Mouse (Mus musculus): Measurements from ENCODE around the gene Pidd1.

Gene Pidd1

GRCm38 (mm10) chr7:141472226-141472625 is 28.4 kb upstream of the Pidd1 start:
- no peak for DNase-seq

- DNase-seq = no peak
Observed at GRCm38 (mm10) chr7:141471236-141471635, 27.4 kb upstream of the Pidd1 start.

DNA sequence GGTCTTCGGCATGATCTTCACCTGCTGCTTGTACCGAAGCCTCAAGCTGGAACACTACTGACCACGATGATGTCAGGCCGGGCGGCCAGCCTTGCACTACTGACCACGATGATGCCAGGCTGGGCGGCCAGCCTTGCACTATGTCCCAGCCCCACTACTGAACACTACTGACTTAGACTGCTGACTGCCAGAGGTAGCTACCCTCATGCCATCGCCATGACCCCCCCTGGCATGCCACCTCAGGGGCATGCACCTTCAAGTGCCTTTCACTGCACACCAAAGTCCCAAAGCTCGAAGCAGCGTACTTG is 26.8 kb upstream of the Pidd1 start:
- peak in 1 of 2 experiments; percentile 4 for DNase-seq

GRCm38 (mm10) chr7:141469901-141470636 is 26.2 kb upstream of the Pidd1 start:
- DNase-seq = peak; percentile 19 to 22

GRCm38 (mm10) chr7:141469352-141469751 is 25.5 kb upstream of the Pidd1 start:
- DNase-seq = no peak

DNA sequence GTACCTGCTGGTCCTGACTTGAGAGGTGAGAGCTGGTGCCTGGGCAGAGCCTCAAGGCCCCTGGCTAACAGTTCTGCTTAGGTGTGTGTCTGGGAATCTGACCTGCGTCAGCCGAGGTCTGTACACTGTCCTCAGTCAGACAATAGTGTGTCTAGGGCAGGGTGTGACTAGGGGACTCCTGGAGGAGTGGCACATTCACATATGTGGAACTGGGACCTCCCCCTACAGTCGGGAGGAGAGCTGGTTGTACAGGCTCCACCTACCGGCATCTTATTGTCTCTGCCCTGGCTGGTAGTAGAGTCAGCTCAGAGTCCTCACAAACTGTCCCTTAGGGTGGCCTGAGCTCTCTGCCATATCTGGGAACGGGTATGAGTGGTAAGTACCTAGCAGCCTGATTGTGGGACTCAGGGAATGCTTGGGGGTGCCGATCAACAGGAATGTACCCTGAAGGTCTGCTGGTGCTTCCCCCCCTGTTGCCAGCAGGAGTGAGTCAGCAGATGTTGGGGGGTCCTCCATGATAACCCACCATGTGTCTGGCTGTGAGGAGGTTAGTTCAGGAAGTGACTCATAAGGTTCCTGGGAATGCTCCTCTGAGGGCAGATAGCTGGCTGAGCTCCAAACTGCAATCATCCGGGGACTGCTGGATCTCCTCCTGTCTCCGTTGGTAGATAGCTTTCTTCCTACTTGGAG is 24.8 kb upstream of the Pidd1 start:
- peak; percentile 56 to 69 for DNase-seq

DNA sequence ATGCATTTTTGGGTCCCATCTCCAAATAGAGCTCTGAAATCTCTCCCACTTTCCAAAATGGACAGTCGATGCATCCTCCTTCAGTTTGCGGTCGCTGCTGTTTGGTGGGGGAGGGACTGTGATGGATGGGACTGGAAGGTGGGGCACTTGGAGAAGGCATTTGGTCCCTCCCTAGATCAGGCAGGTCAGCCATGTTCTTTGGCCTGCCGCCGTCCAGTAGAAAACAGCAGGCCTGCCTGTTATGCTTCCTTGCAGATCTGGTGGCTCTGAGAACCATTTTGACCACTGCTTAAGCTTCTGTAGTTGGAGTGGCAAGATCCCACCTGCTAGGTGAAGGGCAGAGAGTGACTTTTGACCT is 24.3 kb upstream of the Pidd1 start:
- no peak for DNase-seq

DNA sequence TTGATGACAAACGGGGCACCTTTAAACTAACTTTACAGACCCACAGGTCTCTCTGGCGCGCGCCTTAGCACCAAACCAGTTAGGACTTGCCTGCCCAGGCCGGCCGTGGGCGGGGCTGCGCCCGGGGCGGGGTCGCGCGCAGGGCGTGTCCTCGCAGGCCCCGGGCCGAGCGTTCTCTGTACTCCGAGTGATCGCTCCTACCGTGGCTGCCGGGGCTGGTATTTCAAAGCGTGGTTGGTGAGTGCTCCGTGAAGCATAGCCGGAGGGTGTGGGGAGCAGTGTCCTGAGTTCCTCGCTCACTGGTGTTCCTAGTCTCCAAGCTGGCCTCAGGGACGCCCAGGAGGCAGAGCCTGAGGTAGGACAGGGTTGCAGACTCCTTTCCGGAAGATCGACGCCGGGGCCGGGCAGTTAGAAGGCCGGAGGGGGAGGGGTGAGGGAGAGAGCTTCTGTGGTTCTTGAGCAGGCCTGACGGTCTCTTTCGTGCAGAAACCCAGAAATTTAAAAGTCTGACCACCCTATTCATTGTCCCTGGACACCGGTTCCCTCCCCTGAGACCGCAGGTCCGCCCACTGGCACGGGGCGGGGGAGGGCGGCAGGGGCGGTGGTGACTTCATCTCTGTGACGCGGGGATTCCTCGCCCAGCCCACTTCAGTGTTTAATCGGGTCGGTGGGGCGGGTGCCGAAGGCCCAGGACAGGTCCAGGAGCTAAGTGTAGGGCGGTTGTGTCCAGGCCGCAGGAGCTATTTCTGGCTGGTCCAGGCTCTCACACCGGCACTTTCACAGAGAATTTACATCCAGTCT is 23.6 kb upstream of the Pidd1 start, which contains the start of gene Cd151:
TSS of gene Cd151 (plus strand) at position 163 of the 801 bp plus-strand sequence.
- DNase-seq = peak; percentile 74 to 82

DNA sequence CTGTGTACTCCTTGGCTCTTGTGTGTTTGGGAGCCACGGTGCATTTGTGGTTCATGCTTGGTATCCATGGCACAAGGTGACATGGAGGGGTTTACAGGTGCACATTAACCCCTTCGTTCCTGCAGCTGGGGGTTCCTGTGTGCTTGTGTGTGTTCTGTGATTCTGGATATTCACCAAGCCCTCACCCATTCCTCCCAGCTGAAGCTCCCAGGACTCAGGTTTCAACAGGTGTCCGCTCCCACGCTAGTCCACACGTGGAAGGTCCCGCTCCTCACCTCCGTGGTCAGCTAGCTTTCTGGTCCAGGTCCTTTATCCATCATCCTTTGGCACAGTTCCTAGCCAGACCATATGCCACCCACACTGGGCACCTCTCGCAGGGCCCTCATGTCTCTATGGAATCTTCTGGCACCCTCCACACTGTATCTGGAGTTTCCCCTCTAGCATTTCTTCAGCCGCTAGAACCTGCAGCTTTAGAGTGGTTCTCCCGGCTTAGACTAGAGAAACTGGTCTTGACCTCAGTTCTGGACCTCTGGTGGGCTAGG is 22.9 kb upstream of the Pidd1 start:
- peak; percentile 35 to 36 for DNase-seq

GRCm38 (mm10) chr7:141466045-141466394 is 22.2 kb upstream of the Pidd1 start:
- peak in 1 of 2 experiments; percentile 25 for DNase-seq

- DNase-seq = peak; percentile 13 to 22
Observed at GRCm38 (mm10) chr7:141465388-141466044, 21.7 kb upstream of the Pidd1 start.

DNA sequence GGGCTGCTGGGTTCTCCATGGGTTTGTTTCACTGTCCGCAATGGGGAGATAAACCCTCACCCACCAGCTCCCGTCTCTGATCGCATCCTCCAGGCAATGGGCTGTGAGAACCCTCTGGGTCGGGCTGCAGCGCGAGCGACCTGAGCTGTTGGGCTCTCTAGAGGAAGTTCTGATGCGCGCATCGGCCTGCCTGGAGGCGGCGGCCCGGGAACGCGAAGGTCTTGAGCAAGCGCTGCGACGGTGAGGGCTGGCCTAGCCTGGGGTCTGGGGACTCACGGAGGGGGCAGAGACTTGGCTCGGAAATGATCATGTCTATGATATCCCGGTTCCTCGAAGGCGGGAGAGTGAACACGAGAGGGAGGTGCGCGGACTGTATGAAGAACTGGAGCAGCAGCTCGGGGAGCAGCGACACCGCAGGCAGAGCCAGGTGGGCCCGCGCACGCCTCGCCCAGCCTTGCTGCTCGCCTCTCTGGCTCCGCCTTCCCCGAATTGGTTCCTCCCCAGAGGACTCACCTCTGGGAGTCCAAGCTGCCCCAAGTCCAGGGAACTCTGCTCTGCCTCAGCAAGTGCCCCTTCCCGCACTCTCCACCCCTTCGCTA is 20.9 kb upstream of the Pidd1 start:
- DNase-seq = peak; percentile 23 to 32

DNA sequence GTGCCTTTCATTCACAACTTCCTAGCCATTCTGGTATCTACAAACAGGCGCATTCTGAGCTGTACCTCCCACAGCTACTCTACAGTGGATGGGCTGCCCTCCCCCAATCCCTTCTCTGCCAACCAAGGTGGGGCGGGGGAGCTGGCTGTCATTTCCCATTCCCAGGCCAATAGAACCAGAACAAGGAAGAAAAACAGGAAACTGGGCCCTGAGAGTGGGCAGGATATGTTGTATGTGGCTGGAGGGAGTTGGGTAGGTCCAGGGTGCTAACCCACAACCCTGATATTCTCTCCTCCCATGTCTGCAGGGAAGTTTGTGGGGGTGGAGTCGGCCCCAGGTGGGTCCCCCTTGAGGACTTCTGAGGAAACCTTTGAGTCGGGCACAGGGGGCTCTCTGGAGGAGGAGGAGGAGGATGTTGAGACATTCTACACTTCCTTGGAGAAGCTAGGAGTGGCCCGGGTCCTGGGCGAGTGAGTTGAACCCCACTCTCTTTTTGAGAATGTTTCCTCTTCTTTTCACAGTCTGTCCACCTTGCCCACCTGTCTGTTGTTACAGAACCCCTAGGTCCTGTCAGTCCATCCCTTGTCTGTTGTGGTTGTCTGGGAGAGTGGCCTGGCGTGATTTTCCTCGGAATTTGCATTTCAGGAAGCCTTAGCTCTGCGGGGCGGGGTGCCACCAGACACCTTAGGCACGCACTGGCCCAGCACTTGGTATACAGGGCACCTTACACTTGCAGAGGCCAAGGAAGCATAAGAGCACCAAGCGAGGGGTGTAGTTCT is 20.2 kb upstream of the Pidd1 start:
- peak; percentile 9 to 13 for DNase-seq

DNA sequence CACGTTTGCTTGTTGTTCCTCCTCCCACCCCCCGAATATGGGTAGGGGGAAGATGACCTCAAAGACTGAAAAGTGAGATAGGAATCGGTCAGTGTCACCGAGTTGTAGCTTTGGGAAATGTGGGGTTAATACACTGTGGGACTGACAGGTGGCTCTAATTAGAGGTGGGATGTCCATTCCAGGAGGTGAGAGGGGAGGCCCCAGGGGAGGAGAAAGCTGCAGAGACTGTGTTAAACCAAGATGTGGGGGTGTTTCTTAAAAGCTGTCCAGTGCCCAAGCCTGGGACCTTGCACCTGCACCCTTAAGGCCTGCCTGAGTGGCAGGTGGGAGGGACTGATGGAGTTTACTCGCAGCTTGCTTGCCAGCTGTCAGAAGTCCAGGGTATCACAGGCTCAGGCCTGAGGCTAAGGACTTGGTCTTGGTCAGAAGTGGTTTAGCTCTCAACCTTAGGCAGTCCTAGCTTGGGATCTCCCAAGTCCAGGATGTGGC is 18.6 kb upstream of the Pidd1 start:
- peak; percentile 33 to 38 for DNase-seq

DNA sequence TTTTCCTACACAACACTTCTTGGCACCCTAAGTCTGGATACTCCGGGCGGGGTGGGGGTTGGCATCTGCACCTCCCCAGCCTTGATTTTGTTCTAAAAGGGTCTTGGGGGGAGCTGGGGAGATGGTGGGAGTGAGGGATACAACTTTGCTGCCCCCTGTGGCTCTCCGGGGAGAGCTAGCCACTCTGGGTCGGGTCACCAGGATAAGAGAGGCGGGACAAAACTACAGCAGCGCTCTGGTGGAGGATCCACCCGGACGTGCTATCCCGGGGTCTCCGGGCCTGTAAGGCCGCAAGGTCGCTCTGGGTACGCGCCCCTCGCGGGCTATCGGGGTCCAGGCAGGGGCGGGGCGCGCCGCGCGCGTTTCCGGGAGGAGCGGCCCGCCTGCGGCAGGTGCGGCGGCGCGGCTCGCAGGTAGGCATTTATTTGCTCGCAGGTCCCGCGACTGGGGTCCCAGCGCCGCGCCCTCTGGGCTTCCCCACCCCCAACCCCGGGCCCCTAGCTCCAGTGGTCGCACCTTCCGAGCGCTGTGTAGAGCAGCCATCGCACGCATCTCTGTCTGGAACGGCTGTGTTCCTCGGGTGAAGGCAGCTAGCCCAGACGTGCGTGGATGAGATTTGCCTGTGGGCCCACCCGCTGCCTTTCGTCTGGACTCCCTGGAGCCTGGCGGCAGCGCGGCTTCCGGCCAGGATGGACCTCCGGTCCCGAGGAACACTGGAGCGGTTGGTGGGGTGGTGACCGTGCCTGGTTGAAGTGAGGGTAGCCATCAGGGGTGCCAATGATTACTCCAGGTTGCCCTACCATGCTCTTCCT is 17.9 kb upstream of the Pidd1 start:
- peak; percentile 34 to 44 for DNase-seq

DNA sequence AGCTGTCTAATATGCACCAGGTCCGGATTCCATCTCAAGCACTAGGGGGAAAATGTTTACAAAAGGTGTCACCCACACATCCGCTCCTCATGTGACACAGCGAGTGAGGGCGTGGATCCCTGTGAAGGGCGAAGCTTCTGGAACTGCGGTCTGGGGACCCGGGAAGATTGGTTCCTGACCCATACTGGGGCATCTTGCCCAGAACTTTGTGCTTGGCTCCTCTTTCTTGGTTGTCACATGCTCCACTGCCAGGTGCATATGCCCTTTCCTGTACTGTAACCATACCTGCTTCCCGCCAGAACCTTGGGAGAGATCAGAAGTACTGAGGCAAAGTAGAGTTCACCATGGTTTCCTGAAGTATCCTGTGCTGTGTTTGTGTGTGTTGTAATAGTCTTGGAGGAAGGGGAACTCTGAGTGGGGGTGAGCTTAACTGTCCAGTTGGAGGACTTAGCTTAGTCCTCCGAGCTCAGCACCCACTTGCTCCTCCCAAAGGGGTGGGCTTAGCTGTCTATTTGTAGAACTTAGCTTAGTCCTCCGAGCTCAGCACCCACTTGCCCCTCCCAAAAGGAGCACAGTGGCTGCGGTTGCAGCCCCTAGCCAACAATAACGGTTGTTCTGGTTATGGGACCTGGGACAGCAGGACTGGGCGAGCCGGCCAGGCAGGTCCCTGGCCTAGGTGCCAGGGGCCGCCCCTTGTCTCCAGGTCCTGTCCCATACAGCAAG is 16.7 kb upstream of the Pidd1 start, which contains the start of gene Cracr2b:
TSS of gene Cracr2b (plus strand) at position 704 of the 723 bp plus-strand sequence.
- DNase-seq = peak; percentile 38 to 48

- peak in 1 of 2 experiments; percentile 41 for DNase-seq
Observed at GRCm38 (mm10) chr7:141460001-141460390, 16.2 kb upstream of the Pidd1 start.

DNA sequence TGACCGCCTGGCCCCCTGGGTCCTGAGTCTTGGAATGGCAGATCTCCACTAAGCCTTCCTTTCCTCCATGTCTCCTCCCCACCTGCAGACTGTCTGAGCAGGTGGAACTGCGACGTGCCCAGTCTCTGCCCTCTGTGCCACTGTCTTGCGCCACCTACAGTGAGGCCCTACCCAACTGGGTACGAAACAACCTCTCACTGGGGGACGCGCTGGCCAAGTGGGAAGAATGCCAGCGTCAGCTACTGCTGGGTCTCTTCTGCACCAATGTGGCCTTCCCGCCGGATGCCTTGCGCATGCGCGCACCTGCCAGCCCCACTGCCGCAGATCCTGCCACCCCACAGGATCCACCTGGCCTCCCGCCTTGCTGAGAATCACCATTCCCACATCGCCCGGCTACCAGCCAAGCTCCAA is 15.5 kb upstream of the Pidd1 start:
- DNase-seq = peak; percentile 76 to 81

GRCm38 (mm10) chr7:141458661-141459060 is 14.8 kb upstream of the Pidd1 start:
- no peak for DNase-seq
